Mouse (Mus musculus) retina, postnatal 1 day (tissue): ENCODE data around the gene Phf13.

Experiments
- DNase-seq: peaks from one replicate; pipeline ENCODE4 v3.0.0-alpha.2; 2012

Gene Phf13

DNA sequence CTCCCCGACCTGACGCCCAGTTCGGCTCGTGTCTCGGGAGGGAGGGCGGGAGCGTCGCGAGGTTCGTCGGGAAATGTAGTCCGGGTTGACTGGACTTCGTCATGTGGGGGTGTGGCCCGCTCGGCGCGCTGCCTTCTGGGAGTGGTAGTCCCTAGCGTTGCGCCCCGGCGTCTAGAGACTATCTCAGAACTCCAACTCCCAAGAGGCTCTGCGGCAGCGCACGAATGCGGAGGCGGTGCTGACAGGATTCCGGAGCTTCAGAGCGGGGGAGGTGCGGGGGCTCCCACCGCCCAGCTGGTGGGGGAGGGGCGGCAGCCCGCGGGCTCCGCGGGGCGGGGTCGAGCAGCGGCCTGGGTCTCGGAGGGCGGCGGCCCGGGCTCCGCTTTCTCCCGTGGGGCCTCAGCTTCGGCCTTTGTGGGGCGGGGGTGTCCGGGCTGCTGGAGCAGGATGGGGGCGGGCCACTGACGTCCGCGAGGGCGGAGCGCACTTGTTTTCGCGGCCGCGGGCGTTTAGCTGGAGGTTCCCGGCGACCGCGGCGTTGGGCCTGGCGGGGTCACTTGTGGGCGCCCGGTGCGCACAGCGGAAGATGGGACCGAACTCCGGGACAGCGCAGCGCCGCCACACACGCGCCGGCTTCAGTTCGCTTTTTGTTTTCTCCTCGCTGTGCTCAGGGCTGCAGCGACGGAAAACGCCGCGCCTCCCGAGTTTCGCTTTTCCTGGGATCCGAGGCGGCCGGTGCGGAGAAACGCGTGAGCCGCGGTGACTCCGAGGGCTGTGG is at the start of gene Phf13:
TSS of gene Phf13 (minus strand) at position 86 of the 778 bp plus-strand sequence.
- peak; percentile 100 for DNase-seq

DNA sequence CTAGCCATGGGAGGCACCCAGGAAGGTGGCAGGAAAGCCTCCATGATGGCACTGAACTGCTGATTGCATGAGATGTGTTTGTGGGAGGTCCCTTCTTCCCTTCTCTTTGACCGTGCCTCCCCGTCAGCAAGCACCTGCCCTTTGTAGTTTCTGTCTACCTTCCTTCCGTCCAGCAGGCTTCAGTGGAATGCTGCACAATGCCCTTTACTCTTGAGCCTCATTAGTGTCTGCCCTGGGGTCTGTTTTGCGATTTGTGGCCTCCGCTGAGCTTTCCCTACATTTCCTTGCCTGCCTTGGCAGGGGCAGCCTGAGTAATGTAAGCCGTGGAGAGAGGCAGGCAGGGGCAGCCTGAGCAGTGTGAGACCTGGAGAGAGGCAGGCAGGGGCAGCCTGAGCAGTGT is 48.6 kb upstream of the Phf13 start:
- DNase-seq = no peak

DNA sequence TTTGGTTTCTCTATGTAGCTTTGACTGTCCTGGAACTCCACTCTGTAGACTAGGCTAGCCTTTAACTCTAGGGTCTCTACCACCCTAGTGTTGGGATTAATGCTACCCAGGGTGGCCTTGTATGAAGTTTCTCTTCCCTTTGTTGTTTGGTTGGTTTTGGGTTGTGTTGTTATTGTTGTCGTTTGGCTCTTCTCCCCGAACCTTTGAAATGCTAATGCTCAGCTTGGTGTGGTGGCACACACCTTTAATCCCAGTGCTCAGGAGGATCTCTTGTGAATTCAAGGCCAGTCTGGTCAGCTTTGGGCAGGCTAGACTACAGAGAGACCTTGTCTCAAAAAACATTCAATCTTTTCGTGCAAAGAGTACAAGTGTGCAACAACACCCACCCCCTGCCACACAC is 47.1 kb upstream of the Phf13 start:
- DNase-seq = no peak

DNA sequence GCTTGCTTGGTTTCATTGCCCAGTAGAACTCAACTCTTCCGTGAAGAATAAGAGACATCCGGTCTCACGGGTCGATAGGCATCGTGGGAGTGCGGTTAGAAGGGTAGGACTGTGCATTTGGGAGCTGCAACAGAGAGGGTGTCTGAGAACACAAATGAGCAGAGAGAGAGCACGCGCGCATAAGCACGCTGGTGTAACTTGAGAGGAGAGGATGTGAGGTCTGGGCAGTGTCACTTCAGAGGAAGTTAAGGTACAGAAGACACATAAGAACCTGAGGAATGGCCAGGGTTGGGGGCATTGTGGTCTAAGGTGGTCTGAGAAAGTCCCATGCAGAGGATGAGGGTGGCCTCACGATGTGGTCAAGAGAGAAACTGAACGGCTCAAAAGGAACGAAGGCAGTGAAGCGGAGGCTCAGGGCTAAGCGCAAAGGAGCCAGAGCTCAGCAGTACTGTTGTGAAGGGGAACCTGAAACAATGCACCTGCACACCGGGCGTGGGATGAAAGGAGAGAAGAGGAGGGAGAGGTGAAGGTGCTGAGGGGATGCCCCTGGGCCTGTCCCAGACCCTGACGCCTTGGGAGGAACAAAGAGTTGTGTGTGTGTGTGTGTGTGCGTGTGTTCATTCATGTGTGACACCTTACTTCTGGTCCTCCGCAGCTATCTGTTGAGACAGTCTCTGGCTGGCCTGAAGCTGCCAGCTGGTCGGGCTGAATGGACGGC is 46.0 kb upstream of the Phf13 start:
- no peak for DNase-seq

DNA sequence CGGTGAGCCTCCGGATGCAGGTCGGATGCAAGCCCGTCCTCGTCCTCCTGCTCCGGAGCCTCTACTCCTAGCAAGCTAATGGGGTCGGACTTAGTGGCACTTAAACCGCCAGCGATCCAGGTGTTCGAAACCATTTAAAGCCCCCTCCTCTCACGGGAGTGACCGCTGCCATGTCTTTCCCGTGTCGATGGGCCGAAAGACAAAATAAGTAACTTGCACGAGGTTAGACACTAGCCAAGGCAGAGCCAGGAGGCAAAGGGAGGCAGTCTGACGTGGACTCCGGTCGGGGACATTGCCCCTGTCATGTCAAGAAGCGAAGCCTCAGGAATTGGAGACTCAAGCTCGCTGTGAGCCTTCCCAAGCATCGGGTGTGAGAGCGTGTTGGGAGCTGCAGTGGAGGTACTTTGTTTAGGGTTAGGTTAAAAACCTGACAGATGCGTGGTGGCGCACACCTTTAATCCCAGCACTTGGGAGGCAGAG is 43.8 kb upstream of the Phf13 start:
- no peak for DNase-seq

DNA sequence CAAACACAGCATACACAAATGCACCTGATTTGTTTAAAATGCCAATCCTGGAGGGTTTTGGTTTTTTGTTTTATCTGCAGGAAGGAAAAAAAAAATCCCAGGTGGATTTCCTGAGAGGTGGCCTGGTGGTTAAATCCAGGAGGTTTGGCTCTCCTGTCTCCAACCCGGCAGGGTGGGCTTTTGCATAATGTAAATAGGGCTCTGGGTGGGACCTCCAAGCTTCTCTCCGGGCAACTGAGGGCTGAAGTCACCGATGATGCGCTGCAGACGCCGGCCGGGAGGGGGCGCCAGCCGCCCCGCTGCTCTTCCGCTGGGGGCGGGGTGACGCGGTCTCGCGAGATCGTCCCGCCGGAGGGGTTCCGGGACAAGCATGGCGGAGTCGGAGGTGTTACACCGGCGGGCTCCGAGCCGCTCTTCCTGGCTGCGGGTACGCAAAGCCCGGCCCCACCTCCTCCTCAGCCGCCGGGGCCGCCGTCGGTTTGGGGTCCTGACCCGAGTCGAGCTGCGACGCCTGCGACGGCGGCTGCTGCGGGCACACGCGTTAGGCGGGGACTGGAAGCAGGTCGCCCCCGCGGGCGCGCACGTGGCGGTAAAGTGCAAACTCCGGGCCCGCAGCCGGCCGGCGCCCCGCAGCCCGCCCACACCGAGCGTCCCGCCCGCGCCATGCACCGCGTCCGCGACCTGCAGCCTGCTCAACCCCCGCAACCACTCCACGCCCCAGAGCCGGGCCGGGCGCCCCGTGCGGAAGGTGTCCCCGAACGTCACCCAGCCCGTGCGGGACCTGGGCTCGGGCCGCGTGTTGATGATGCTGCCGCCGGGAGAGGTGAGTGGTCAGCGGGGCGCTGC is 43.1 kb upstream of the Phf13 start, which contains the start of gene Nol9:
TSS of gene Nol9 (plus strand) at position 337 of the 846 bp plus-strand sequence.
- peak; percentile 93 for DNase-seq

DNA sequence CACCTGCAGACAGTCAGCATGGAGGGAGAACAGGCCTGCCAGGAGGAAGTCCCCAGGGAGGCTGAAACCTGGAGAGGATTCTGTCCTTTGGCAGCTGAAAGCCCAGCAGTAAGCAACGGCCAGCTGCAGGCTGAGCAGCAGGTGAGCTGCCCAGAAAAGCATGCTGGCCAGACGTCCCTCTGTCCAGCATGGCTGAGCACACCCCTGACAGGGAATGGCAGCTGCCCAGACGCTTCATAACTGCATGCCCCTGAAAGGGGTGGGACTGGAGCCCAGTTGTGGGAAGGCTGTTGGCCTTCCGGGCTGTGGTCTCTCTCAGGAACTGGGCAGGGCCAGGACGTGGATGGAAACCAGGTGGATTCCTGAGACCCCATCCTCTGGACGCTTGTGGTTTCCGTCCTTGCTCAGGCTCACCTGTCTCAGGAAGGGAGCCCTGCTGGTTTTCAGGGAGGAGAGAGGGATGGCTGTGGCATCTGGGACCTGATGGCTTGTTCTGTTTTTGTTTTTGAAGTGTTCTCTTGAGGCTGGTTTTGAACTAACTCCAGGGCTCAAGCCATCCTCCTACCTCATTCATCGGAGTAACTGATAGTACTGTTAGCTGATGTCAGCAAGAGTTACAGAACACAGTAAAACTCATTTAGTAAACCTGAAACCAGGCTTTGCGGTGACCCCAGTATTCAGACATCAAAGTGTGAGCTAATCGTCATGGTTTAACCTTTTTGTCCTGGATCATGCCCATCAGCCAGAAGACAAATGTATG is 42.3 kb upstream of the Phf13 start, which contains the start of gene Tas1r1:
TSS of gene Tas1r1 (minus strand) at position 344 of the 760 bp plus-strand sequence.
- DNase-seq = no peak

DNA sequence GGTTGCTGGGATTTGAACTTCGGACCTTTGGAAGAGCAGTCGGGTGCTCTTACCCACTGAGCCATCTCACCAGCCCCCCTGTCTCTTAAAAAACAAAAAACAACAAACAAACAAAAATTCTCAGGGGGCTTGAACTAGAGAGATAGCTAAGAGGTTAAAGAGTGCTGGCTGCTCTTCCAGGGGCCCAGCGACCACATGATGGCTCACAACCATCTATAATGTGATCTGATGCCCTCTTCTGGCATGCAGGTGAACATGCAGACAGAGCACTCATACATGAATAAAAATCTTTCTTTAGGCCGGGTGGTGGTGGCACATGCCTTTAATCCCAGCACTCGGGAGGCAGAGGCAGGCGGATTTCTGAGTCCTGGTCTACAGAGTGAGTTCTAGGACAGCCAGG is 40.4 kb upstream of the Phf13 start:
- DNase-seq = peak; percentile 14

DNA sequence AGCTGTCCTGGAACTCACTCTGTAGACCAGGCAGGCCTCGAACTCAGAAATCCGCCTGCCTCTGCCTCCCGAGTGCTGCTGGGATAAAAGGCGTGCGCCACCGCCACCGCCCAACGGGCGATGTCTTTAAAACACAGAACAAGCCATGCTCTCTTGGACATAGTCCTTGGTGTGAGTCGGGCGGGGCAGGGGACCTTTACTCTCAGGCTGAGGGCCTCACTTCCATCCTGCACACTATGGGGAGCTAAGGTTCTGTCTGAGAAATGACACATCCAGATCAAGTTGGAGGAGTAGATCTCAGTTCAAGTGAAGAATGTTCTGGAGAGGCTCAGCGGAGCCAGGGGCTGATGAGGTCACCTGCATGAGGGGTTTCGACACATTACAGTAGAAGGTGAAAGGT is 36.9 kb upstream of the Phf13 start:
- DNase-seq = no peak

DNA sequence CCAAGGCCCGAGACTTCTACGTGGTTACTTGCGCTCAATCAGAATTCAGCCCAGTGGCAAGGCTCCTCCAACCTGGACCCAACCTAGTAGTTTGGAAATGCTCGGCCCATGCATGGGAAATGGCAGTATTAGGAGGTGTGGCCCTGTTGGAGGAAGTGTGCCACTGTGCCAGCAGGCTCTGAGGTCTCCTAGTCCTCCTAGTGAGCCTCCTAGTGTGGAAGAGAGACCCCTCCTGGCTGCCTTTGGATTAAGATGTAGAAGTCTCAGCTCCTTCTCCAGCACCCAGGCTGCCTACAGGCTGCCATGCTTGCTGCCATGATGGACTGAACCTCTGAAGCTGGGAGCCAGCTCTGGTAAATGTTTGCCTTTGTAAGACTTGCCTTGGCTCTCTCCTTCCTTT is 33.9 kb upstream of the Phf13 start:
- peak; percentile 51 for DNase-seq

DNA sequence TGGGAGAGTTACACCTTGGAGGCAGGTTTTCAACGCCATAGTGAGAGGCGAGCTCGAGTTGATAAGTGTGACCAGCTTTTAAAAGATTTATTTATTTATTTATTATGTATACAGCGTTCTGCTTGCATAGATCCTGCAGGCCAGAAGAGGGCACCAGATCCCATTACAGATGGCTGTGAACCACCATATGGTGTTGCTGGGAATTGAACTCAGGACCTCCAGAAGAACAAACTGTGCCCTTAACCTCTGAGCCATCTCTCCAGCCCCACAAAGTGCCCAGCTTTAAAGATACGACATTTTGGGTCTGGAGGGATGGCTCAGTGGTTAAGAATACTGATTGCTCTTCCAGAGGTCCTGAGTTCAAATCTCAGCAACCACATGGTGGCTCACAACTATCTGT is 33.0 kb upstream of the Phf13 start:
- DNase-seq = no peak

DNA sequence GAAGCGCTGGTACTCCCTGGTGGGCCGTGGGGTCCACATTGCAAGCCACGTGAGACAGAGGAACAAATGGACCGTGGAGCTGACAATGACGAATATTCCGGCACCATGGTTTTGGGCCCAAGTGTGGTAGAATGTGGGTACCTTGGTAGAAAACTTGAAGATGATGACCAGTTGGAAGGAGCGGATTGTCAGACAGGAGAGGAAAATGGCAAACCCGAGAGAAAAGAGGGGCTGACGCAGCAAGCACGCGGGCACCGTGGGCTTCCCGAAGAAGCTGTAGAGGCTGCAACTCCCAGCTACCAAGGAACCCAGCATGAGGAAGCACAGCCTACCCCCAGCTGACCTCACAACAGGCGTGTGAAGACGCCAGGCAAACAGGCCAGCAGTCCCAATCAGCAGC is 32.4 kb upstream of the Phf13 start:
- DNase-seq = no peak

DNA sequence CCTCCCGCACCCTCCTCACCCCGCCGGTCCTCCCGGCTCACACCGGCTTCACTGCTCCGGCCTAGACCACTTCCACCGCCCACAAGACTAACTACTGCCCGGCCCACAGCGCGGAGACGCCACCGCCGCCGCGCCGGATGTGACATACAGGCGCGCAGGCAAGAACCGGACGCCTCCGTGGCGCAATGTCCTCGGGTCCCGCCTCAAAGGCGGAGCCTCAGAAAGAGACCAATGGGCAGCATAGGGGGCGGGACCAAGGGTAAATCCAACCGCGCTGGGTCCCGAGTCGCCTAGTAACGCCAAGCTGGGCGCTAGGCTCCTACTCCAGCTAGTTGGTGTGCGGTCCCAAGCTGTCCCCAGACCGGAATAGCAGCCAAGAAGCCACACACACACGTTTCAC is 31.5 kb upstream of the Phf13 start, which contains the start of gene Zbtb48:
TSS of gene Zbtb48 (minus strand) at position 148 of the 400 bp plus-strand sequence.
- peak; percentile 98 for DNase-seq

DNA sequence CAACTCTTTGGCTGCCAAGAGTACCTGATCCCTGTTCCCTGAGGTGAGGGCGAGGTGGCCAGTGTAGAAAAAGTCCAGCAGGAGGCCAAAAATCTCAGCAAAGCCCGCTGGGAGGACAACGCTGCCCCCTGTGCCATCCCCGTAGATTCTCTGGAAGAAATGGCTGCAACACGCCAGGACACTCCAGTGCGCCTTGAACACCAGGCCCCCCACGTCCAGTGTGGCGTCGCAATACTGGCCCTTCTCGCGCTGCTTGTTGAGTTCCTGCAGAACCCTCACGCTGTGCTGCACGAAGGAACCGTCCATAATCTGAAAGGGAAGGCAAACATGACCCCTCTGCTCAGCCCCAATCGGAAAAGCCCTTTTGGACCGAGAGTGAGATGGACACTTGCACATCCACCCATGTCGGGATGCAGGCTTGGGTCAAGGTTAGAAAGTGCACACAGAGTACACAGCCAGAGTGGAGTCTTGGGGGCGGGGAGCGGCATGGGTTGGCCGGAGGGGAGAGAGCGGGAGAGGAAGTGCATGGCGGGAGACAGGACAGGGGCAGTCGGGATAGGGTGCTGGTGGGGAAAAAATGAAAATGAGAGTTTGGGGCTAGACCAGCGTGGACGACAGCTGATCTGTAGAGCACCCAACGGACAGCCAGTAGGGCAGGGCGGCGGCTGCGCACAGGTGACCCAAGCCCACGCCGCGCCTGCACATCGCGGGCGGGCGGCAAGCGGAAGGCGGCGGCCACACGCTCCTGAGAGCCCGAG is 30.9 kb upstream of the Phf13 start:
- peak; percentile 52 for DNase-seq

DNA sequence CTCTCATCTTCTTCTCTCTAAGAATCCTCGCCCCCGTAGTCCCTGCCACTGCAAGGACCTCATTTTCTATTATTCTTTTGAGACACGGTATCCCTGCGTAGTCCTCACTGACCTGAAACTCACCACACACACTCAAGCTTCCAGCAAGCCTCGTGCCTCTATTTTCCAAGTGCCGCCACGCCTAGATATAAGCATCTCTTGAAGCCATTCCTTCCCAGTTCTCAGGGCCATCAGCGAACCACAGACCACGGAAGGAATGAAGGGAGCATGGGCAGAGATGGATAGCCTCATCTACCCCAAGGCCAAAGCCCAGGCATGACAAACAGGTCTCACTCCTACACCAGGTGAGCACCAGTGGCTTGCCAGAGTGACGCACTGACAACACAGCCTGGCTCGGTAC is 28.5 kb upstream of the Phf13 start:
- DNase-seq = no peak

DNA sequence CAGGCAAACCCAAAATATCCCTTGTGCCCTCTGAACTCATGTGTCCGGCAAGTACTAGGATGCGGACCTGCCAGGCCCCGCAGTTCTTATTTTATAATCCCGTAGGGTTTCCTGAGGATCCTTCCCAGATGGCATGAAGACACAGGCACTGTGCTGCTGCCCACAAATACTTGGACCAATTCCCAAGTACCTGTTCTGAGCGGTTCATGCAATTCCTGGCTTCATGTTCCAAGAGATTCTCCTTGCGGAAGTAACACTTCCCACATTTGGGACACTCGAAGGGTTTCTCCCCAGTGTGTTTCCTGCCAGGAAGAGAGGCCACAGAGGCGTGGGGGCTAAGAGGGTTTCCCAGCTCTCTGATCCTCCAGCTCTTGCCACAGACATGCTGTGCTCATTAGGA is 26.4 kb upstream of the Phf13 start:
- no peak for DNase-seq

DNA sequence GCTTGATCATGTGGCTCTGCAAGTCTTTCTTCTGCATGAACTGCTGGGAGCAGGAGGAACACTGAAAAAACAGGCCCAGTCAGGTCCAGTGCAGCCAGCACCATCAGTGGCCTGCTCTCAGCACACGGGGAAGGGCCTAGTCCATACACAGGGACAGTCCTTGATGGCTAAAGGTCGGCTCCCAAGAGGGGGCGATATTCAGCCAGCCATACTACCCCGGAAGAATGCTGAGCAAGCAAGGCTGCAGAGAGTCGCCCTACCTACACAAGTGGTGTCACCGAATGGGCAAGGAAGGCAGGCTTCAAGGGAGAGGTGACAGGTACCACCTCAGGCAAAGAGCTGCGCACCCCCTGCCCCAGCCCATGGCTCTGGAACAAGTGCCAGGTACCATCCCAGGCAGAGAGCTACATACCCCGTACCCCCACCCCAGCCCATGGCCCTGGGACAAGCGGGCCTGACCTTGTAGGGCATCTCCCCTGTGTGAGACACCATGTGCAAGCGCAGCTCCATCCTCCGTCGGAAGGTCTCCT is 25.6 kb upstream of the Phf13 start:
- DNase-seq = no peak

DNA sequence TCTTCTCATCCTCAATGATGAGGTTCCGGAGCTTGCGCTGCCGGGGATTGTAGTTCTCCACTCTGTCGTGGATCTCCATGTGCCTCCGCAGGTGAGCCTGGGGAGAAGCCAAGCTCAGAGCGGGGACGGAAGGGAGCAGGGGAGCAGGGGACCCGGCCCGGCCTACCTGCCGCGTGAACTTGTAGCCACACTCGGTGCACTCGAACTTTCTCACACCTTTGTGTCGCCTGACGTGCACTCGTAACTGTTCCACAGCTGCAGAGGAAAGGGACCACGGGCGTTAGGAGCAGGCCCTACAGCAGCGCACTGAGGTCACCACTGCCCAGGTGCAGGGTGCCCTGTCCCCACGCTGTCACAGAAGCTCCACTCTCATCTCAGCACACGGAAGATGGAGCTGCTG is 24.0 kb upstream of the Phf13 start:
- no peak for DNase-seq

DNA sequence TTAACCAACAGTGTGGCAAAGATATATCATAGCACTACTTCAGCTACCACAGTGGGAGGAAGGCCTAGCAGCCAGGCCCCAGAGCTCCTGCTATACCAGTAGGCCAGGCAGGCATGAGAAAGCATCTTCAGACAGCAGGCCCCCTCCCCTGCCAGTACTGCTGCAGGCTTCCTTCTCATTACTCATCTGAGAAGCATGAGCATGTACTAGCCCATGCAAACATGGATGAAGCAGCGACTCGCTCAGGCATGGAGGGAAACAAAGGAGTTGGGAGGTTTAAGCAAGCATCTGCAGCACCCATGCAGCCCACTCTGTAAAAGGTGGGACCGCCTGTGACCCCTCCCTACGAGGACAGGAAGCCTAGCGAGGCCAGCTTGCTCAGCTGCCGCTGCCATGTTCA is 23.0 kb upstream of the Phf13 start:
- no peak for DNase-seq

DNA sequence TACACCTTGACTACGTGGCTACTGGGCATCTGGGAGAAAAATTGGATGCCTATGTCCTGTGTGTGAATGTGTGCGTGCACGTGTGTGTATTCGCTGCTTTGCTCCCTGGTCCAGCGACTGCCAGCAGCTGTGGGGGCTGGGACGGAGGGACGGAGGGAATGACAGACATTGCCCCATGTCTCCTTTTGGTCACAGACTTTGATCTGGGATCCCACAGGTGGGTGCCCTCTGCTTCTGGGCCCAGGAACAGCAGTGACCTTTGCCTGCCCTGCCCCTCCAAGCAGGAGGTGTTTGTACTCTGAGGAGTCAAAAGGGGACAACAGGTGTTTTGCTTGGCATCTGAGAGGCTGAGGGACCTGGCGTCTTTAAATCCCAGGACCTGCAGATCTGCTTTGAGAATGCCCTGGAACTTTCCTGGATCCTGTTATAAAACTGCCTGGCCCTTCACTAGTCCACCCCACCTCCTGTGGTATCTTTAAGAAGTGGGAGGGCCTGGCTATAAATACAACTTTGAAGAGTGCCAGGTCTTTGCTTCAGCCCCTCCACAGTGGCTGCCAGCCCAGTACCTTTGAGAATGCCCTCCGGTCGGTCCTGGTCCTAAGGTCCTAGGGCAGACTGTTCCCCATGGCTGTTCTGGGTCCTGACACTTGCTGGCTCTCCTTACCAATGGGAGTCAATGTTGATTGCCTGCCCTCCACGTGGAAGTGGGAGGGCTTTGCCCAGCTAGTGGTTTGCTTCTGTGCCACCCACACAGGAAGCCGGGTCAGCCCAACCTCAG is 17.2 kb upstream of the Phf13 start:
- DNase-seq = no peak
